Mouse (Mus musculus): ENCODE measurements at regions not wholly inside any gene's neighbourhood (a gene's known extent, or its start where the extent isn't known, plus 50 kb on each side); places are given as distances from the start of the nearest gene placed in this dataset.
"Not testable (repeated sequence)": the region's sequence is repeated elsewhere in the genome, so short reads cannot be mapped to it uniquely, and the experiment has no call there.

DNA sequence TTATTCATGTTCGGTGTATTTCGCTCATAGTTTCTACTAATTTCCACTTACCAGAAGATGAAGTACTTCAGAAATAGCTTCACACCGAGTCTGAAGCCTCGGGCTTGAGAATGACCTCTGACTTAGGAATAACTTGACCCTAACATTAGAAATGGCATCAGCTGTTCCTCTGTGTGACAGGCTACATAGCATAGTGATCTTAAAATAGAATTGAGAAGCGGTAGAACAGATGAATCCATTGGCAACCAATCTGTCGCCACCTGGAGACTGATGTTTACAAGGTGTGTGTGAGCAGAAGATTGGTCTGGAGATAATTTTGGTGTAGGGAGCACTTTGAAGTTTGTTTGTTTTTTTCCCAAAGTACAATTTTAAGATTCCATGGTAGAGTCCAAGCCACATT is 60.9 kb upstream of the Ahi1 start:
- DNase-seq (ENCODE audit: low spot score) = no peak

GRCm38 (mm10) chr10:20883618-20884017 is 68.7 kb upstream of the Ahi1 start:
- no peak for DNase-seq (ENCODE audit: low spot score)

DNA sequence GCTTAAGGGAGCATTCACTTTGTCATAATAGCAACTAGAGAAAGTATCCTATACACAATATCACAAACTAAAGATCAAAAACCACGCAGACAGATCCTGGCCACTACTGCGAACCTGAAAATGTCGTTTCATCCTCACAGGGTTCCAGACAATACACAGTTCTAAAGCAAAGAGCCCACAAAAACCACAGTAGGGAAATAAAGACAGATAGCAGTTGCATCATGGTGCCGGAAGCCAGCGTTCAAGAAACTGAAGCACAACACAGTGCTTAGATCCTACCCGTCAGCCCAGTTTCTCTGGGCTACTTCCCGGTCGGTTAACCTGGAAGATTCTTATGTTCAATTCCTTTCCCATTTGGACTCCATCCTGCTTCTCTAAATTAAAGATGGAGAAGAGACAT is 69.7 kb upstream of the Ahi1 start:
- no peak for DNase-seq (ENCODE audit: low spot score)

DNA sequence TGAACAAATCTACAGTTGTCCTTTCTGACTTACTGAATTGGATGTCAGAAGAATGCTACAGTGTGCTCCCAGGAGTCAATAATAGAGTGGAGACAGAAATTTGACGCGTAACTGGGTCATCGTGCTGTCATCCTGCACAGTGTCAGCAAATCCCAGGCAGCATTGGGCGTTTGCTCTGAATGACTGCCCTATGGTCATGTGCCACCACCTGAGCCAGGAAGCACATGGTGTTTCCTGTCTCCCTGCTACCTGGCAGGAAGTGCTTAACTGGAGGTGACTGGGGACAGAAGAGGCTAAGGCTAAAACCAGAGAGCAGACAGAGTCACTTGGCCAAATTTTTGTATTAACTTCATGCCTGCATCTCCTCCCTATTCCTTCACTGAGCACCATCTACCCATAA is 72.1 kb upstream of the Ahi1 start:
- no peak for DNase-seq (ENCODE audit: low spot score)

DNA sequence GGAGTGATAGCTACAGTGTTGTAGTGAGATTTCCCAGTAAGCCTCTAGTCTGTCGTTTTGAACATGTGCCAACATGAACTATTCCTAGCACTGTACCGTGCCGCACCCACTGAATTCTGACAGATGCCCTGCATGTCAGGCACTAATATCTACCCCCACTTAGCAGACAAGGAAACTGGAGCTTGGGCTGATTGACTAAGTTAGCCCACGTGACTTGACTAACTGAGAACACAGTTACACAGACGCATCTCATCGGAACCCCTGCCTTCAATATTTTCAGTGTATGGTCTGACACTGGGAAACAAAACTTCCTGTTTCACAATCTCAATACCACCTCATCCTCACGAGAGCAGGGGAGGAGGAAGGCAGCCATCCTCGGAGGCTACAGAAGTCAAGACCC is 72.9 kb upstream of the Ahi1 start:
- DNase-seq (ENCODE audit: low spot score) = no peak

- DNase-seq (ENCODE audit: low spot score) = no peak
Observed at GRCm38 (mm10) chr10:20867076-20867475, 85.3 kb upstream of the Ahi1 start.

GRCm38 (mm10) chr10:20865031-20865430 is 87.3 kb upstream of the Ahi1 start:
- DNase-seq (ENCODE audit: low spot score) = no peak

DNA sequence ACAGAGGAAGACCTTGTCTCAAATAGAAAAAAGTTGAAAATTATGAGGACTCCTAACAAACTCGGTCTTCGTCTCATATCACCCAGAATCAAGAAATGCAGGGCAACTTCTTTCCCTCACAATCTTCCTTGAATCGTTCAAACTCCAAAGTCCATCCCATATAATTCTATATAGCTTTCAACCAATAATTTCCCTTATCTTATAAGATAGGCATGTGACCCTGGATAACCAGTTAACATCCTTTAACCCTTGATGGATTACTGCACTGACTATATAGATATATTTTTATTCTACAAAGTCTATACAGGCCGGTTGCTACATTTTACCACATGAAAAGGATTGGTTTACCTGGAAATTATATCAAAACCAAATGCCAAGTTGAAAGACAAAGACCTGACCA is 94.9 kb upstream of the Ahi1 start:
- DNase-seq (ENCODE audit: low spot score) = no peak

DNA sequence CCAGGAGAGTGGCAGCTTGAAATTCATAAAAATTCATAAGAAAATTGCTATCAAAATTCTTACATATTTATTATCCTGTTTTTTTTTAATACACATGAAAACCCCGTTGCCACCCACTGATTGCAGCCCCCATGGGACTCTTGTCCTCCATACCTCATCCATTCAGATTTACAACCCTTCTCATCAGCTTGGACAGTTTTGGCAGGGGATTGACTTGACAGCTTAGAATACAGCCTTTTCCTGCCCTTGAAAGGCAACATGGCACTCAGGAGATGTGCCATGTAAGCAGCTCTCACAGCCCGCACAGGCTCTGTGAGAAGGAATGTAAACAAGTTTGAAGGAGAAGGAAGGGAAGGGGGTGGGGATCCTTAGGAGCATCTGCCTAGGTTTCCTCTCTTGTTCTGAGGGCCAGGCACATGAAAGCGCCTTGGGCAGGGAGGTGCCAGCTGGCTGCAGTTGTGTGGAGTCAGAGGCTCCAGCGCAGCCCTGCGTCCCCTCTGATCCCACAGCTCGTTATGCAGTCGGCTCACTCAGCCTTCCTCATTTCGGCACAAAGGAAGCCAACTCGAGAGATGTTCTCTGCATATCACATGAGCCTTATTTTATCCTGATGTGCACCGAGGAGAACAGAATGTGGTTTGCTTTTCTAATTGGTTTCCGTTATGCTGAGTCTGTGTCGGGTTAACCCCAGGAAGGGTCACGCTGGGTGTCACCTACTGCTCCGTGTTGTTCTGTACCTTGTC is 97.6 kb upstream of the Ahi1 start:
- peak; percentile 25 for DNase-seq (ENCODE audit: low spot score)

DNA sequence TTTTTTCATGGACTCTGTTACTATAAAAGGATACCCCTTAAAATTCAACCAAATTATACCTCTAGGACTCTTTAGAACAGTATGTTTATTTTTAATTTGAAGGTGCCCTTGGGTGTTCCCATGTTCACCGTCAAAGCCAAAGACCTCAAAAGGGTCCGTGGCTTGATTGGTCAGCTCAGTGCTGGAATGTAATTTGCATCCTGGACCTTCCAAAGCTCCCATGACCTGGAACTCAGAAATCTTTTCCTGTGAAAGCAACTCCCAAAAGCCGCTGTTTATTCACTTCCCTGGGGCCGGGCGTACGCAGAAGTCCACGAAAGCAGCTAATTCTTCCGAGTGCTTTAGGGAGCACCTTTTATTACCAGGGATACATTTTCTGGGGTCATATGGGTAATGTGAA is 105.1 kb upstream of the Ahi1 start:
- DNase-seq (ENCODE audit: low spot score) = no peak

DNA sequence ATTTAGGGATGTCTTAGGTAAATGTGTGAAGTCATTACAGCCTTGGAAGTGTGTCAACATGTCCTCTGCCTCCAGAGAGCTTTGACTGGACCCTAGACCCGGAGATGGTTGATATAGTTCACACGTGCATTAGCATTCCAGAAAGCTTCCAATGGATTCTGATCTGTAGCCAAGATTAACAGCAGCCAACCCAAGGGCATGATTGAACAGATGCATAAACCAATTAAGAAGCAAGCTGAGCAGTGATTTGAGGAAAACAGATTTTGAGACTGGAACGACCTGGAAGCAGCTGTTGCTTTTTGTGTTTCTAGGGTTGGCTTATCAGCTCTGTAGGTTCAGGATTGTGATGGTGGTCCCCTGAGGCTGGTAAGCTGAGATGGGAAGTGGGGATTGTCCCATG is 109.1 kb upstream of the Ahi1 start:
- DNase-seq (ENCODE audit: low spot score) = no peak

DNA sequence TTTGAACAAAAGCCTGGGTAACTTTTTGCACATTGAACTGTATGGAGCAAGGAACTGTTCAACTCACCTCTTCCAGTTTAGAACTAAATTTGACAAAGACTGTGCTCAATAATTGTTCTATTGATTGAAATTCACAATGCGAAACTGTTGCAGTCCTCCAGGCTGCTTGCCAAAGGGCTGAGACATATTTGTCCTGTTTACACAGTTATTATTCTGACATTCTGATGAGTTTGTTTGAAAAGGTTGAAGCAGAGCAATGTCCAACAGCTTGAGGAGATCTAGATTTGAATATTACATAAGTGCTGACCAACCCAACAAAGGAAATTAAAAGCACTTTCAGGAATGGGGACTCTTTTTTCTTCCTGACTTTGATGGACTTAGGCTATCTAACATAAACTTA is 110.2 kb upstream of the Ahi1 start:
- DNase-seq (ENCODE audit: low spot score) = no peak

DNA sequence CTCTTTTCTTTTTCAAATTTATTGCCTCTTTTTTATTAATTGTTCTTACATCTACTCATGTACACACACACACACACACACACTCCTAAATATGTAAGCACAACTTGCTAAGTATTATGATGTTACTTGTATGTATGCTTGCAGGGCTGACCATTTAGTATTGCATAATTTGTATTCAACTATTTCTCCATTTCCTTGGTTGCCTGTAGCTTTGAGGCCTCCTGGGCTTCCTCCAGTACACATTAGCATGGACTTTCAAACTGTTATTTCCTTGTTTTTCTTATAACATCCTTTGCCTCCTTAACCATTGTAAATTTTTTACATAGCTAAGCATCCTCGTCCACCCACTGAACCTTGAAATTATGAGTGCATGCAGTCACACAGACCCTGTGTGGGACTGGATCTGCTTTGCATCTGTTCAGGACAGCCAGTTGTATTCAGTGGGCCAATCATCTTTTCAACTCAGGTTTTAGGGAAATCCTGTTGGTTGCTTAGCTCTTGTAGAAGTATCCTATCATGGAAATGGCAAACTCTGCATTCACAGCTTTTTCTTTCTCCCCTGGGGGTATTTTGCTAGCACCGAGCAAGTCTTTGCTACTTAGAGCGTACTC is 110.8 kb upstream of the Ahi1 start:
- no peak for DNase-seq (ENCODE audit: low spot score)

- DNase-seq (ENCODE audit: low spot score) = no peak
Observed at GRCm38 (mm10) chr10:20838685-20839425, 113.5 kb upstream of the Ahi1 start.

GRCm38 (mm10) chr10:20836816-20837215 is 111.9 kb upstream of the Pde7b start:
- not testable (repeated sequence) for DNase-seq (ENCODE audit: low spot score)

- DNase-seq (ENCODE audit: low spot score) = no peak
Observed at GRCm38 (mm10) chr10:20834806-20835575, 110.1 kb upstream of the Pde7b start.

DNA sequence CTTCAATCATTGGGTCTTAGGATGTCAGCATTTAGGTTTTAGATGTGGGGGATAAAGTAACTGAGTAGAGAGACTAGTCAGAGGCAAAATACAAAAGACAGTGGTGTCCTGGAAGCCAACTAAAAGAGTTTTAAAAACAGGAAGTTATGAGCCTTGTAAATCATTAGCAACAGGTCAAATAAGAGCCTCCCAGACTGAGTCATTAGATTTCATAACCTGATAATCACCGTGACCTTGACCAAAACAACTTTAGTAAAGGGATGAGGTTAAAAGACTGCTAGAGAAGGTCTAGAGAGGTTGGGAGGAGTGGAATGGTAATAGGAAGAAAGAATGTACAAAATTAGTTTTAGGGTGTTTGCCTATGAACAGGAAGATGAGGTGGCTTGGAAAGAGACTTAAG is 103.4 kb upstream of the Pde7b start:
- no peak for DNase-seq (ENCODE audit: low spot score)

DNA sequence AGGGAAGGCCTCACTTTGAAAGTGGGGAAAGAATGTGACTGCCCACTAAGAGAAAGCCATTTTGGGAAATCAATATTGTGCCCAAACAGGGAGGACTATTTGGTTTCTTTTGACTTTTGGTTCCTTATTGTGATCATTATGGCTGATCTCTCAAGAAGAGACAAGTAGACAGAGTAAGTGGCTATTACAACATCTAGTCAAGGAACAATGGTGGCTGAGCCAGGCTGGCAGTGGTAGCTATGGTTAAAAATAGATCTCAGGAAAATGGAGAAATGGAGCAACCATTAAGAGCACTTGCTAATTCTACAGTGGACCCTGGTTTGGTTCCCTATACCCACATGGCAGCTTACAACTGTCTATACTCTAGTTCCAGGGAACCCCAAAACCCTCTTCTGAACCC is 102.6 kb upstream of the Pde7b start:
- no peak for DNase-seq (ENCODE audit: low spot score)

- no peak for DNase-seq (ENCODE audit: low spot score)
Observed at GRCm38 (mm10) chr10:20818548-20818947, 93.7 kb upstream of the Pde7b start.

- DNase-seq (ENCODE audit: low spot score) = no peak
Observed at GRCm38 (mm10) chr10:20799792-20800191, 74.9 kb upstream of the Pde7b start.

GRCm38 (mm10) chr10:20798400-20798799 is 73.5 kb upstream of the Pde7b start:
- no peak for DNase-seq (ENCODE audit: low spot score)

DNA sequence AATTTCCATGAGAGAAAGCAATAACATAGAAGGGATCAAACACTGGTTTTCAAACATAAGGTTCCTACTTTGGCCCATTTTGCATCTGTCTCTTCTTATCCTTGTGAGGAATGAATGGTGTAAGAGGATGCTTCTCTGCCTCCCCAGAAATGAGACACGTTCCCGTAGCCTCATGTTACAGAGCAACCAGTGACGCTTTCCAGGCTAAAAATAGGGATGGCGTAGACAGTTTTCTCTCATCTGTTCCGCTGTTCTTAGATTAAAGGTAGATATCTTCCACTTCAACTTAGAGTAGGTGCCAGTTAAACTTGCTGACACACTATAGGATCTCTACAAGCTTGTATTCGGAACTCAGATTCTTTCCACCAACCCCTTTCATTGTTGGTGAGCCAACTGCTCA is 69.1 kb upstream of the Pde7b start:
- DNase-seq (ENCODE audit: low spot score) = no peak

GRCm38 (mm10) chr10:20780946-20781345 is 56.1 kb upstream of the Pde7b start:
- no peak for DNase-seq (ENCODE audit: low spot score)

All from urinary bladder, postnatal 14 days (tissue).